Comparison of ENCODE assay signal across 9 mouse cellular contexts in the genomic region with DNA sequence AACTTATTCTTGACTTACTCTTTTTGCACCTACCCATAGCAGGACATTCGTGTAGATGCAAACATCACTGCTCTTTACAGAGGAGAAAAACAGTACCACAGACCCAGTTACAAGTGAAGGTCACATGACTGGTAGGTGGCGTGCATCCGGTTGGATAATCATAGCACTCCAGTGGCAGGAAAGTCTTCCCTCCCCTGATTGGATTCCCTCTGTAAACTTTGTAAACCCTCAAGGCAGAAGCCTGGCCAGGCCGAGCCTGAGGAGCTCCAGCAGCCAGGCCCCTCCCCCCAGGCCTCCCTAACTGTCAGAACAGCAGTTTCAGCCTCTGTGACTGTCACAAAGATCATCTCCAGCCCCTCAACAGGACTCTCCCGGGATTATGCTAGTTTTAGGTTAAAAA. TPM values are rescaled to one million over a fixed set of nuclear protein-coding genes. Genes with fewer than 3 reads are reported as not detected.
DNase-seq lines count a peak whose midpoint lies in the region; ATAC-seq and TF ChIP-seq lines count a peak whose summit lies in the region.
"Had no signal": no experiment of that assay in that cellular context is flagged by ENCODE, and none has a peak within 500 bp of the region (broad histone marks: within the 10 kb centered on the region; RNA-seq: fewer than 3 reads in every experiment).

No protein-coding gene starts in this region.

- H3K27me3 ChIP-seq in heart, embryonic 16.5 days (ENCODE audit: control insufficient read depth, insufficient read depth, low read length) = no peaks in the 10 kb centered on the region
- no peaks in the 10 kb centered on the region for H3K27me3 ChIP-seq in liver, embryonic 11.5 days (replicated peaks; ENCODE audit: control insufficient read depth, insufficient read depth, low read length)
- no peaks in the 10 kb centered on the region for H3K27me3 ChIP-seq in stomach, embryonic 15.5 days (replicated peaks)
- H3K27me3 ChIP-seq: hindbrain, embryonic 15.5 days had no signal

- DNase-seq in ovary, adult 18-20 months (ENCODE audit: low spot score) = peak; percentile 12
- DNase-seq in ovary, postnatal 10 days (ENCODE audit: low spot score) = no peak
- DNase-seq in liver, embryonic 11.5 days (ENCODE audit: low spot score) = peak; percentile 56
- DNase-seq in frontal cortex, postnatal 10 days (ENCODE audit: low spot score in 2 of 2) = no peak
- no peak for DNase-seq in layer of hippocampus, adult 2 months (ENCODE audit: low spot score in 2 of 2)
- DNase-seq in layer of hippocampus, adult 11-12 months (ENCODE audit: low spot score) = no peak

- no peaks in the 10 kb centered on the region for H3K36me3 ChIP-seq in heart, embryonic 16.5 days (ENCODE audit: control insufficient read depth, insufficient read depth)
- no peaks in the 10 kb centered on the region for H3K36me3 ChIP-seq in liver, embryonic 11.5 days (ENCODE audit: control insufficient read depth, insufficient read depth, low read length)
- H3K36me3 ChIP-seq in stomach, embryonic 15.5 days = no peaks in the 10 kb centered on the region

- ATAC-seq in heart, embryonic 16.5 days (replicated peaks; ENCODE audit: extremely low read depth, insufficient read depth, low FRiP score) = peak; percentile 75; the same call in 1 of the 2 replicates
- ATAC-seq in liver, embryonic 11.5 days (replicated peaks; ENCODE audit: low FRiP score) = peak; percentile 57
- ATAC-seq in stomach, embryonic 15.5 days (ENCODE audit: insufficient read depth, low FRiP score, low read depth) = peak; percentile 56; the same call in 1 of the 2 replicates

- no peak for TF ChIP-seq CTCF in layer of hippocampus, adult 2 months (conservative IDR thresholded peaks at IDR 0.05)

- peaks cover 10% of the 10 kb centered on the region for H3K4me1 ChIP-seq in heart, embryonic 16.5 days (ENCODE audit: control insufficient read depth, insufficient read depth, low read length)
- H3K4me1 ChIP-seq in liver, embryonic 11.5 days (replicated peaks; ENCODE audit: control insufficient read depth, insufficient read depth, low read length) = peaks cover 16% of the 10 kb centered on the region
- H3K4me1 ChIP-seq in stomach, embryonic 15.5 days = peaks cover 10% of the 10 kb centered on the region; the same call in 1 of the 2 replicates
- H3K4me1 ChIP-seq: hindbrain, embryonic 15.5 days had no signal

- peak overlapping the region; percentile 72 for H3K27ac ChIP-seq in heart, embryonic 16.5 days (ENCODE audit: low read length)
- H3K27ac ChIP-seq in liver, embryonic 11.5 days (ENCODE audit: low read depth, low read length) = peak overlapping the region; percentile 62
- H3K27ac ChIP-seq in stomach, embryonic 15.5 days = peak overlapping the region; percentile 61
- no peak overlapping the region for H3K27ac ChIP-seq in layer of hippocampus, adult 2 months
- H3K27ac ChIP-seq: hindbrain, embryonic 15.5 days had no signal

- no peak overlapping the region for H3K4me3 ChIP-seq in heart, embryonic 16.5 days (ENCODE audit: low read length)
- peak overlapping the region; percentile 8 for H3K4me3 ChIP-seq in liver, embryonic 11.5 days (ENCODE audit: low read depth, low read length)
- H3K4me3 ChIP-seq in stomach, embryonic 15.5 days (replicated peaks) = no peak overlapping the region
- H3K4me3 ChIP-seq in layer of hippocampus, adult 2 months = no peak overlapping the region
- H3K4me3 ChIP-seq: hindbrain, embryonic 15.5 days had no signal

- peak overlapping the region; percentile 33; the same call in 1 of the 2 replicates for H3K9ac ChIP-seq in heart, embryonic 16.5 days (ENCODE audit: low read length)
- no peak overlapping the region; the same call in 1 of the 2 replicates for H3K9ac ChIP-seq in liver, embryonic 11.5 days (ENCODE audit: low read depth, low read length)
- no peak overlapping the region for H3K9ac ChIP-seq in stomach, embryonic 15.5 days
- H3K9ac ChIP-seq: hindbrain, embryonic 15.5 days had no signal

- H3K4me2 ChIP-seq in heart, embryonic 16.5 days (ENCODE audit: low read depth, low read length) = peak overlapping the region; percentile 38
- peak overlapping the region; percentile 54 for H3K4me2 ChIP-seq in liver, embryonic 11.5 days
- peak overlapping the region; percentile 29 for H3K4me2 ChIP-seq in stomach, embryonic 15.5 days
- H3K4me2 ChIP-seq: hindbrain, embryonic 15.5 days had no signal

- 12% methylated on average over 5 of the region's 5 CpGs for WGBS in heart, embryonic 16.5 days
- 20% methylated on average over 5 of the region's 5 CpGs for whole genome bisulfite sequencing in liver, embryonic 11.5 days
- WGBS in stomach, embryonic 15.5 days = 21% methylated on average over 5 of the region's 5 CpGs

- no peaks in the 10 kb centered on the region for H3K9me3 ChIP-seq in heart, embryonic 16.5 days (replicated peaks; ENCODE audit: control insufficient read depth, low read length)
- no peaks in the 10 kb centered on the region for H3K9me3 ChIP-seq in liver, embryonic 11.5 days (ENCODE audit: control insufficient read depth, low read length)
- H3K9me3 ChIP-seq in stomach, embryonic 15.5 days = no peaks in the 10 kb centered on the region
- H3K9me3 ChIP-seq: hindbrain, embryonic 15.5 days had no signal

RNA-seq across cellular contexts. Expression of a gene that starts 12.2 kb away (rescaled TPM):
- polyA plus RNA-seq in heart, embryonic 16.5 days (2015; fragmentation: Nextera tagmentation; extraction: Ambion mirVana) = 45.3 and 48.2 TPM in 2 replicates
- polyA plus RNA-seq in liver, embryonic 11.5 days (2014; fragmentation: Nextera tagmentation; extraction: Ambion mirVana) = 58.9 and 63.6 TPM in 2 replicates
- 65.9 and 76.7 TPM in 2 replicates for polyA plus RNA-seq in stomach, embryonic 15.5 days (2015; fragmentation: Nextera tagmentation; extraction: Ambion mirVana)
- 10 to 100 TPM; 86.5 to 97.6 TPM for total RNA-seq in layer of hippocampus, adult 2 months (2021)

RNA-seq across cellular contexts. Expression of a gene that starts 12.6 kb away (rescaled TPM):
- 2.2 and 2.7 TPM in 2 replicates for polyA plus RNA-seq in heart, embryonic 16.5 days (2015; fragmentation: Nextera tagmentation; extraction: Ambion mirVana)
- polyA plus RNA-seq in liver, embryonic 11.5 days (2014; fragmentation: Nextera tagmentation; extraction: Ambion mirVana) = 2.6 and 2.9 TPM in 2 replicates
- polyA plus RNA-seq in stomach, embryonic 15.5 days (2015; fragmentation: Nextera tagmentation; extraction: Ambion mirVana) = 4.3 and 4.7 TPM in 2 replicates
- total RNA-seq in layer of hippocampus, adult 2 months (2021) = 1 to 10 TPM; 5.1 to 5.4 TPM

Comparison
In these comparisons a context has a peak if more than half of its experiments do, and no peak if none do; other contexts are left out.
1. DNase-seq: peak in ovary, adult 18-20 months (single experiment) and liver, embryonic 11.5 days (single experiment); none in ovary, postnatal 10 days (single experiment), frontal cortex, postnatal 10 days (0 of 2), layer of hippocampus, adult 2 months (0 of 2) and layer of hippocampus, adult 11-12 months (single experiment).
2. Peak in every context shown above with its lines, with median percentiles within 50 percentile points of each other: ATAC-seq and H3K4me2 ChIP-seq.